Mouse (Mus musculus): Measurements from ENCODE around the gene Tmem192. TPM values are rescaled to one million over a fixed set of nuclear protein-coding genes. Genes with fewer than 3 reads are reported as not detected.
"Not testable (repeated sequence)": the region's sequence is repeated elsewhere in the genome, so short reads cannot be mapped to it uniquely, and the experiment has no call there.

Tmem192 gene
- polyA plus RNA-seq, 1 experiment, result 19.9 TPM

DNA sequence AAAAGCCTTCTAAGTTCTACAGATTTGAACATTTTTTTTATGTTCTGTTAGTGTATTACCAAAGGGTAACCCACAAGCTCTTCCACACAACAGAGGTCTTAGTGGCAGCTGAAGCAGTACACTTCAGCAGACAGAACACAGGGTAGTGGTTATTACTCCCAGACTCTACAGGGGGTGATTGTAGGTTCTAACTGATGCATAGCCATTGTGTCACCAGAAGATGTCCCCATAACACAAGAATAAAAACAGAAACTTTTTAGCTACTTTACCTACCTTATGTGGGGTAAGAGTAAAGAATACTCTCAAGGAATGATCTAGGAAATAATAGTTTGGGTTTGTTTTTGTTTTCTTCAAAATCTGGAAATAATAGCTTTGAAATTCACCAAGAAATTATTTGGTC is 15.9 kb downstream of the Tmem192 start:
- no peaks in the 10 kb centered on the region for H3K36me3 ChIP-seq (ENCODE audit: control insufficient read depth, insufficient read depth, low read length)
- TF ChIP-seq CTCF (IDR thresholded peaks at IDR 0.05; ENCODE audit: control insufficient read depth, insufficient read depth, insufficient replicate concordance, low read depth, low read length) (no peak), POLR2A (IDR thresholded peaks at IDR 0.05; ENCODE audit: control insufficient read depth, low read depth, low read length) (no peak)
- no peaks in the 10 kb centered on the region for H3K4me1 ChIP-seq (ENCODE audit: control insufficient read depth, insufficient read depth, low read length)
- no peaks in the 10 kb centered on the region for H3K27me3 ChIP-seq (ENCODE audit: control insufficient read depth, insufficient read depth, low read length)
- H3K4me3 ChIP-seq (ENCODE audit: control insufficient read depth, low read depth, low read length), result no peak overlapping the region
- no peak overlapping the region for H3K27ac ChIP-seq (ENCODE audit: control insufficient read depth, insufficient read depth, low read depth, low read length)

DNA sequence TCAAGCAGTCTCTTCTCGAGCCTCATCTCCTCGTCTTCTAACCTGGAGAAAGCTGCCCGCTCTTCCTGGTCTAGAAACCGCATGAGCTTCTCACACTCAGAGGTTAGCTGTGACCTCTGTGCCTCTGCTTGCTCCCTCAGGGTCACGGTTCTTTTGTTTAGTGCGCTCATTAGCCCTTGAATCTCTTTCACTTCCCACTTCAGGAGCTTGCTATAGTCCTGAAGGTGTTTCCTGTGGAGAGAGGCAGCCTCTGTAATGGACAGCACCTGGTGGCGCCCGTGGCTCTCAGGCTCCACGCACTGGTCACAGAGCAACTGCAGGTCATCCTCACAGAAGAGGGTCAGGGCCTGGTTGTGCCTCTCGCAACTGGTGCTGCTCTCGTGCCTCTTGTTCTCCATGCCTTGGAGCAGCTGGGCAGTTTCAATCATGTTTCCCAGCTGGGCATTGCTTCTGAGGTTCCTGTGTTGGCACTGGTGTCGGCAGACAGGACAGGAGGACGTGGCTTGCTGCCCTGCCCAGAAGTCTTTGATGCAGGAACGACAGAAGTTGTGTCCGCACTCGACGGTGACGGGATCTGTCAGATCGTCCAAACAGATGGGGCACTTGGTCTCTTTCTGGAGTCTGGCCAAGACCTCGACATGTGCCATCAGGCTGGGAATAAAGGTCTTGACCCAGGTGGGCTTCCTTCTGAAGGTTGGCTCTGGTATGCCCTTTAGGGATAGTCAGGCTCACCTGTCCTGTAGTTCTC is 36.3 kb downstream of the Tmem192 start:
- Histone ChIP-seq H3K4me3 (ENCODE audit: control insufficient read depth, low read depth, low read length) (no peak overlapping the region), H3K4me1 (ENCODE audit: control insufficient read depth, insufficient read depth, low read length) (no peaks in the 10 kb centered on the region), H3K36me3 (ENCODE audit: control insufficient read depth, insufficient read depth, low read length) (no peaks in the 10 kb centered on the region), H3K27me3 (ENCODE audit: control insufficient read depth, insufficient read depth, low read length) (no peaks in the 10 kb centered on the region), H3K27ac (ENCODE audit: control insufficient read depth, insufficient read depth, low read depth, low read length) (no peak overlapping the region)
- TF ChIP-seq POLR2A (IDR thresholded peaks at IDR 0.05; ENCODE audit: control insufficient read depth, low read depth, low read length) (no peak), CTCF (IDR thresholded peaks at IDR 0.05; ENCODE audit: control insufficient read depth, insufficient read depth, insufficient replicate concordance, low read depth, low read length) (no peak)

DNA sequence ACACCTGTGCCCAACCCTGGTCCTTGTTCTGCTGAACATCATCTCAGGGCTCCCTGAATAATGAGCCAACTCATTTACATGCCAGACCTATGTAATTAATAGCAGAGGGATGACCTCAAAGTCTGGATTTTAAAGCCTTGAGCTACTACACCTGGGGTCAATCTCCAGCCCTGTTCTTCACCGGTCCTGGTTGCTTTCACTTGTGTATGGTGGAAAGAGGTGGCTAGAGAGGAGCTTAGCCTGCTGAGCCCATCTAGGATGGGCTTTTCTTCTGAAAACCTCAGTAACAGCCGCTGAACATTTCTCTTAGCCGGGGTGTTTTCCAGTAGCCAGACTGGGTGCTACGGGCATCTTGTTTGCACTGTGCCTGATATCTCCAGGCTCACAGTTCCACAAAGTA is 40.7 kb downstream of the Tmem192 start, which contains the start of gene Trim75:
Gene Trim75, minus strand, starts transcription at position 101 of the 400 bp plus-strand sequence.
- H3K27me3 ChIP-seq (ENCODE audit: control insufficient read depth, insufficient read depth, low read length), result no peaks in the 10 kb centered on the region
- TF ChIP-seq CTCF (IDR thresholded peaks at IDR 0.05; ENCODE audit: control insufficient read depth, insufficient read depth, insufficient replicate concordance, low read depth, low read length) (no peak), POLR2A (IDR thresholded peaks at IDR 0.05; ENCODE audit: control insufficient read depth, low read depth, low read length) (no peak)
- no peaks in the 10 kb centered on the region for H3K36me3 ChIP-seq (ENCODE audit: control insufficient read depth, insufficient read depth, low read length)
- H3K4me3 ChIP-seq (ENCODE audit: control insufficient read depth, low read depth, low read length), result no peak within 1 kb of the TSS
- no peaks in the 10 kb centered on the region for H3K4me1 ChIP-seq (ENCODE audit: control insufficient read depth, insufficient read depth, low read length)
- no peak within 1 kb of the TSS for H3K27ac ChIP-seq (ENCODE audit: control insufficient read depth, insufficient read depth, low read depth, low read length)

DNA sequence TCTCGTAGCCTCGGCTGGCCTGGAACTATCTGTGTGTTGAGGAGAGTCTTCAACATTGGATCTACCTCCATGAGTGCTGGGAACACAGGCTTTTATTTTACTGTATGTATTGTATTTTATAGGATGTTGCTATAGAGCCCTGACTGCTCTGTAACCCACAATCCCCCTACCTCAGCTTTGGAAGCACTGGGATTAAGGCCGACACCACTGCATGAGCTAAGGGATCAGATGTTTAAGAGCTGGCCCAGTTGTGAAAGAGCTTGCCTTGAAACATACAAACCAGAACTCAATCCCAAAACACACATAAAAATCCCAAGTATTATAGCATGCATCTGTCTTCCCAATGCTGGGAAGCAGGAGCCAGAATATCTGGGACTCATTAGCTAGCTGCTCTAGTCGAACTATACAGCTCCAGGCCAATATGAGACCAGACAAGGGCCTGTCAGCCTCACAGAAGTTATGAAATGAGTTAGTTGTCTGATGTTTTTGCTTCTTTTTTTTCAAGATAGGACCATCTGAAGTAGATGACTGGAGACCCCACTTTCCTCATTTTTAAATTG is 51.9 kb downstream of the Tmem192 start:
- H3K27ac ChIP-seq (ENCODE audit: control insufficient read depth, insufficient read depth, low read depth, low read length), result no peak overlapping the region
- no peaks in the 10 kb centered on the region for H3K36me3 ChIP-seq (ENCODE audit: control insufficient read depth, insufficient read depth, low read length)
- TF ChIP-seq CTCF (IDR thresholded peaks at IDR 0.05; ENCODE audit: control insufficient read depth, insufficient read depth, insufficient replicate concordance, low read depth, low read length) (no peak), POLR2A (IDR thresholded peaks at IDR 0.05; ENCODE audit: control insufficient read depth, low read depth, low read length) (no peak)
- no peaks in the 10 kb centered on the region for H3K27me3 ChIP-seq (ENCODE audit: control insufficient read depth, insufficient read depth, low read length)
- H3K4me1 ChIP-seq (ENCODE audit: control insufficient read depth, insufficient read depth, low read length), result no peaks in the 10 kb centered on the region; the same call in 1 of the 2 replicates
- no peak overlapping the region for H3K4me3 ChIP-seq (ENCODE audit: control insufficient read depth, low read depth, low read length)

DNA sequence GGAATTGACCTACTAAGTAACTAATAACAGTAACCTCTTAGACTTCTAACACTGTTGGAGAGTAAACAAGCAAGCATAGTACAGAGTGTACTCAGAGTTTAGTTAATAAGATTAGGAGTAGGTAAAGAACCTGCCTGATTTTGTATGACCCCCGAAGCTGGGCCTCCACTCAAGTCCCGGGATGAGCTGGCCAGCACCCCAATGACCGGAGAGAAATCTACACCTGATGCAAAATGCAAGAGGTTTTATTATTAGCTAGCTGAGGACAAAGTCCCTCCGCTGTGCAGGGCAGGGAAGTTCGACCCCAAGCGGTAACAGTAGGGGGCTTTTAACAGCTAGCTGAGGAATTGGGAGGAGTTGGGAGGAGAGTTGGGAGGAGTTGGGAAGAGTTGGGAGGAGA is 60.6 kb downstream of the Tmem192 start:
- not testable (repeated sequence) for H3K4me1 ChIP-seq (ENCODE audit: control insufficient read depth, insufficient read depth, low read length); H3K36me3 ChIP-seq (ENCODE audit: control insufficient read depth, insufficient read depth, low read length); H3K4me3 ChIP-seq (ENCODE audit: control insufficient read depth, low read depth, low read length); H3K27me3 ChIP-seq (ENCODE audit: control insufficient read depth, insufficient read depth, low read length); H3K27ac ChIP-seq (ENCODE audit: control insufficient read depth, insufficient read depth, low read depth, low read length)

DNA sequence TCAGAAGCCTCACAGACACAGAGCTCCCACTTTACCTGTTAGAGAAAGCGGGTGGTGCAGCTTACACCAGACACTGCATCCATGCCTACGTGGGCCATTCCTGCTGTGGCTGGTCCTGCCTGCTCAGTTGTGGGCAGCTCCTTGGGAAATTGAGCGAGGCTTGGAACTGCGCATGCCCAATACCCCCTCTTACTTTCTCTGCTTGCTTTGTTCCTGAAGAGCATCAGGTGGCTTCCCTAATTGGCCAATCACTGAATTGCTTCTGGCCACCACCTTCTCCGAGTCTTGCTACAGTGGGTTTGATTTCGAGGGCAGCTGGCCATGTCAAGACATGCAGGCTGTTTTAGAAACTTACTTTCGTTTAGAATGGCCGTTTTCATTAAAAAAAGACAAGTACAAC is 71.4 kb downstream of the Tmem192 start, which contains the start of the genes Trim61 and Trim60:
Gene Trim61, minus strand, starts transcription at position 101 of the 400 bp plus-strand sequence.
Gene Trim60, minus strand, starts transcription at position 162 of the 400 bp plus-strand sequence.
- H3K4me3 ChIP-seq (ENCODE audit: control insufficient read depth, low read depth, low read length), result no peak within 1 kb of the TSS
- H3K36me3 ChIP-seq (ENCODE audit: control insufficient read depth, insufficient read depth, low read length), result no peaks in the 10 kb centered on the region
- H3K27me3 ChIP-seq (ENCODE audit: control insufficient read depth, insufficient read depth, low read length), result no peaks in the 10 kb centered on the region
- H3K27ac ChIP-seq (ENCODE audit: control insufficient read depth, insufficient read depth, low read depth, low read length), result peak within 1 kb of the TSS; percentile 67
- TF ChIP-seq POLR2A (IDR thresholded peaks at IDR 0.05; ENCODE audit: control insufficient read depth, low read depth, low read length) (no peak), CTCF (IDR thresholded peaks at IDR 0.05; ENCODE audit: control insufficient read depth, insufficient read depth, insufficient replicate concordance, low read depth, low read length) (no peak)
- peaks cover 3% of the 10 kb centered on the region; the same call in 1 of the 2 replicates for H3K4me1 ChIP-seq (ENCODE audit: control insufficient read depth, insufficient read depth, low read length)

Other genes with a start within 250 kb of the Tmem192 start
- 6.6 and 9.9 TPM in 2 replicates for gene Msmo1, start 213.4 kb upstream of the Tmem192 start, polyA plus RNA-seq (2012; rRNA removed)
- gene Klhl2, start 97.2 kb upstream of the Tmem192 start, polyA plus RNA-seq (2012; rRNA removed), result 2.3 and 2.5 TPM in 2 replicates
- gene Trim75, start 40.6 kb downstream of the Tmem192 start, polyA plus RNA-seq (2012; rRNA removed), result not detected in 2 replicates
- 0.06 TPM in 1 of 2 replicates, not detected in the other for gene Trim61, start 71.3 kb downstream of the Tmem192 start, polyA plus RNA-seq (2012; rRNA removed)
- 0.05 TPM in 1 of 2 replicates, not detected in the other for gene Trim60, start 71.4 kb downstream of the Tmem192 start, polyA plus RNA-seq (2012; rRNA removed)
- gene Apela, start 90.2 kb downstream of the Tmem192 start, polyA plus RNA-seq (2012; rRNA removed), result not detected in 2 replicates
- not detected in 2 replicates for gene Gm10663, start 127.8 kb downstream of the Tmem192 start, polyA plus RNA-seq (2012; rRNA removed)
- gene BC030870, start 182.4 kb downstream of the Tmem192 start, polyA plus RNA-seq (2012; rRNA removed), result not detected in 2 replicates